Mouse (Mus musculus) forebrain, embryonic 10.5 days (tissue): ENCODE data around the gene Akap6. TPM values are rescaled to one million over a fixed set of nuclear protein-coding genes. Genes with fewer than 3 reads are reported as not detected.
"Not testable (repeated sequence)": the region's sequence is repeated elsewhere in the genome, so short reads cannot be mapped to it uniquely, and the experiment has no call there.

Source experiments
- DNase-seq: peaks from one replicate; pipeline ENCODE4 v3.0.0-alpha.2; 2017; ENCODE audit warnings: low spot score; ENCODE audit errors: extremely low spot score
- H3K27ac ChIP-seq: fragments of 300-500 bp; sonication (generic); 2 replicates; pipeline ENCODE4 v1.5.1; 2016; ENCODE audit warnings: mild to moderate bottlenecking
- H3K27me3 ChIP-seq: fragments of 300-500 bp; sonication (generic); 2 replicates; pipeline ENCODE4 v1.6.1; 2016; ENCODE audit warnings: mild to moderate bottlenecking; ENCODE audit not compliant: poor library complexity, severe bottlenecking
- H3K36me3 ChIP-seq: fragments of 300-500 bp; sonication (generic); replicated peaks from 2 replicates; pipeline ENCODE4 v1.6.1; 2016; ENCODE audit warnings: mild to moderate bottlenecking, moderate library complexity
- H3K4me1 ChIP-seq: fragments of 300-500 bp; sonication (generic); 2 replicates; pipeline ENCODE4 v1.6.1; 2016
- H3K4me3 ChIP-seq: fragments of 300-500 bp; sonication (generic); 2 replicates; pipeline ENCODE4 v1.5.1; 2016; ENCODE audit warnings: mild to moderate bottlenecking, moderate library complexity
- H3K9me3 ChIP-seq: fragments of 300-500 bp; sonication (generic); 2 replicates; pipeline ENCODE4 v1.6.1; 2016; ENCODE audit warnings: mild to moderate bottlenecking, moderate library complexity
- WGBS: fragments of 180-500 bp; shearing (Covaris S2); methylation state at CpG from one replicate; pipeline ENCODE4 v1.1.7; 2016; 5-methylcytosine and 5-hydroxymethylcytosine counted together
- polyA plus RNA-seq: library from polyadenylated mRNA; unstranded; fragments of >200 nt; fragmentation: Nextera tagmentation; extraction: Ambion mirVana; gene quantifications from 2 replicates; pipeline ENCODE4 v1.2.1, GENCODE M21; 2016

Akap6 gene
- polyA plus RNA-seq, 1 experiment from 2014 or later = 3.0 TPM

DNA sequence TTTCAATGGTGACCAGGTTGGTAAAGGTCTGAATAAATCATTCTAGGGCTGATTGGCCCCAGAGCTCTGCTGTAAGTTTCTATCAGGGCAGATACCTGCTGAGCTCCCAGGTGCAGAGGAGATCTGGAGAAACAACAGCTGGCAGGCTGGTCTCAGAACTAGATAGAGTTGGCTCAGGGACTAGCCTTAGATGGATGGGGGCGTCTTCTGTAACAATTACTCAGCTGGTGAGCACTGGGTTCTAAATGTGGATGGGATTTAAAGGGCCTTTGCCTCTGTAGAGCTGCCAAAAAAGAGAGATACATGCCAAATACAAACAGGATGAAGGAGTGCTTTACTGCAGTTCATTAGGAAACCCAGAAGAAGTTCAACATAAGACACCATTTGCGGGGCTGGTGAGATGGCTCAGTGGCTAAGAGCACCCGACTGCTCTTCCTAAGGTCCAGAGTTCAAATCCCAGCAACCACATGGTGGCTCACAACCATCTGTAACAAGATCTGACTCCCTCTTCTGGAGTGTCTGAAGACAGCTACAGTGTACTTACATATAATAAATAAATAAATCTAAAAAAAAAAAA lies 24.9 kb downstream of the Akap6 start:
- not testable (repeated sequence) for H3K27ac ChIP-seq, DNase-seq, H3K36me3 ChIP-seq, H3K27me3 ChIP-seq, H3K4me1 ChIP-seq, H3K9me3 ChIP-seq, H3K4me3 ChIP-seq
- WGBS = 69% methylated on average over 3 of the region's 3 CpGs

GRCm38 (mm10) chr12:52726434-52727231 lies 27.4 kb downstream of the Akap6 start:
- Histone ChIP-seq H3K27ac (no peak overlapping the region), H3K36me3 (no peaks in the 10 kb centered on the region), H3K4me3 (no peak overlapping the region), H3K27me3 (no peaks in the 10 kb centered on the region), H3K9me3 (no peaks in the 10 kb centered on the region), H3K4me1 (peaks cover 8% of the 10 kb centered on the region)
- DNase-seq = no peak
- WGBS = 66% methylated on average over 10 of the region's 10 CpGs

- DNase-seq = no peak
- H3K4me1 ChIP-seq = peaks cover 8% of the 10 kb centered on the region
- 85% methylated on average over 6 of the region's 6 CpGs for WGBS
Measured at GRCm38 (mm10) chr12:52729396-52729795, 30.2 kb downstream of the Akap6 start.

GRCm38 (mm10) chr12:52735161-52735560 lies 36.0 kb downstream of the Akap6 start:
- not testable (repeated sequence) for H3K27me3 ChIP-seq, H3K4me1 ChIP-seq, DNase-seq, H3K9me3 ChIP-seq, H3K4me3 ChIP-seq, H3K27ac ChIP-seq, H3K36me3 ChIP-seq
- 90% methylated on average over 8 of the region's 11 CpGs for WGBS

More at GRCm38 (mm10) chr12:52729396-52729795, 30.2 kb downstream of the Akap6 start:
- Histone ChIP-seq H3K4me3 (no peak overlapping the region), H3K36me3 (no peaks in the 10 kb centered on the region), H3K27me3 (no peaks in the 10 kb centered on the region), H3K27ac (no peak overlapping the region), H3K9me3 (no peaks in the 10 kb centered on the region)

DNA sequence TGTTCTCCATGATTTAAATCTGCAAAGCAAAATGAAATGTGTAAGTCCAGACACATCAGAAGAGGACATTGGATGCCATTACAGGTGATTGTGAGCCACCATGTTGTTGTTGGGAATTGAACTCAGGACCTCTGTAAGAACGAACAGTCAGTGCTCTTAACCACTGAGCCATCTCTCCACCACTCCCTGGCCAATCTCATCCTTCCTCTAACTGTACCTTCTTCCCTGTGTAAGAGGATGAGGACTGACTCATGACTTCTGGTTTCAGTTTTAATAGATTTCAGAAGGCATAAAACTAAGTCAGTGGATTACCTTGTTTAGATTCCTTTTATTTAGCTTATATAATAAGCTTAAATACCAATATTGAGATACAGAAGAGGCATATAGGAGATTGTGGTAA lies 38.0 kb downstream of the Akap6 start:
- Histone ChIP-seq H3K9me3 (no peaks in the 10 kb centered on the region), H3K4me3 (no peak overlapping the region), H3K4me1 (no peaks in the 10 kb centered on the region), H3K27me3 (no peaks in the 10 kb centered on the region), H3K36me3 (no peaks in the 10 kb centered on the region), H3K27ac (no peak overlapping the region)
- no peak for DNase-seq
- WGBS = 100% methylated on average over 1 of the region's 1 CpGs

- no peak overlapping the region for H3K4me3 ChIP-seq
- H3K9me3 ChIP-seq = no peaks in the 10 kb centered on the region
- H3K27ac ChIP-seq = no peak overlapping the region
- 86% methylated on average over 3 of the region's 3 CpGs for WGBS
- H3K4me1 ChIP-seq = peaks cover 3% of the 10 kb centered on the region; the same call in 1 of the 2 replicates
- no peaks in the 10 kb centered on the region for H3K36me3 ChIP-seq
- no peak for DNase-seq
- H3K27me3 ChIP-seq = no peaks in the 10 kb centered on the region
Measured at GRCm38 (mm10) chr12:52739326-52739725, 40.1 kb downstream of the Akap6 start.

DNA sequence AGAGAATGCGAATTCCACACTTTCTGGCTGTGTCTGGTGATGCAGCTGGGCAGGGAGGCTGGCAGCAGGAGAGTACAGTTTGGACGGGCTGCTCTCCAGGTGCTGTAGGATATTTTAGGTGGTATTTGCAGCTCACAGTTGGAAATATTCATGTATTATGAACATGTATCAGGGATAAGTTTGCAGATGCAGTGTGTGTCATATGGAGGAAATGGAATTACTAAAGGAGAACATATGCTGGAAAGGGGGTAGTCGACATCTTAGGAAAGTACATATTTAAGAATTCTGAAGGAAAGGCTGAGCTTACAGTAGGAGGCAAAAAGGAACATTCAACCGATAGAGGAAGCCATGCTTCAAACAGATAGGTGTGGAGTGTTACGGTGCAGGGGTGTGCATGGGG lies 42.6 kb downstream of the Akap6 start:
- Histone ChIP-seq H3K27me3 (no peaks in the 10 kb centered on the region), H3K27ac (no peak overlapping the region), H3K9me3 (no peaks in the 10 kb centered on the region; the same call in 1 of the 2 replicates), H3K4me1 (peaks cover 5% of the 10 kb centered on the region; the same call in 1 of the 2 replicates), H3K4me3 (no peak overlapping the region), H3K36me3 (no peaks in the 10 kb centered on the region)
- 92% methylated on average over 5 of the region's 5 CpGs for WGBS
- no peak for DNase-seq

GRCm38 (mm10) chr12:52750006-52750405 lies 50.8 kb downstream of the Akap6 start:
- H3K9me3 ChIP-seq = peaks cover 4% of the 10 kb centered on the region; the same call in 1 of the 2 replicates
- no peak overlapping the region for H3K27ac ChIP-seq
- 0 out of 2 replicates have a peak, but pooled peaks cover 2% of the 10 kb centered on the region for H3K4me1 ChIP-seq
- H3K36me3 ChIP-seq = no peaks in the 10 kb centered on the region; the same call in 1 of the 2 replicates
- H3K4me3 ChIP-seq = no peak overlapping the region
- DNase-seq = no peak
- peaks cover 14% of the 10 kb centered on the region; the same call in 1 of the 2 replicates for H3K27me3 ChIP-seq
- 49% methylated on average over 12 of the region's 12 CpGs for WGBS

DNA sequence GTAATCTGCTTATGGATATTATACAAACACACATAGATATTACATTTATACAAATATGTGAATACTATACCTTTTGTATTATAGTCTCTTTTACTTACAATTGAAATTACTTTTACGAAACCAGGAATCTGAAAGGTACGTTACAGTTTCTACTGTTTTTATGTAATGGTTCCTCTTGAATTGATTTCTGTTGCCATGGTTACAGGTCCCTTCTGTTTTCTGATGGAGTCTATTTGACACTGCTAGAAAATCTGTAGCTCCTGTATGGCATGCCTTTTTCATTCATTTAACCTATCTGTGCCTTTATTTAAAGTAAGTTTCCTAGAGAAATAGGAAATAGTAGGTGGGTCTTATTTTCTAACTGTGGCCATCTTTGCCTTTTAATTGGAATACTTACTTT lies 56.5 kb downstream of the Akap6 start:
- 93% methylated on average over 2 of the region's 2 CpGs for WGBS
- Histone ChIP-seq H3K27ac (no peak overlapping the region), H3K4me3 (no peak overlapping the region), H3K36me3 (no peaks in the 10 kb centered on the region), H3K27me3 (peaks cover 14% of the 10 kb centered on the region; the same call in 1 of the 2 replicates), H3K9me3 (no peaks in the 10 kb centered on the region), H3K4me1 (peaks cover 8% of the 10 kb centered on the region)
- no peak for DNase-seq

- Histone ChIP-seq H3K36me3 (no peaks in the 10 kb centered on the region), H3K9me3 (no peaks in the 10 kb centered on the region), H3K27ac (no peak overlapping the region), H3K27me3 (peaks cover 11% of the 10 kb centered on the region; the same call in 1 of the 2 replicates), H3K4me3 (no peak overlapping the region), H3K4me1 (peaks cover 8% of the 10 kb centered on the region)
- WGBS = 38% methylated on average over 4 of the region's 4 CpGs
- DNase-seq = no peak
Measured at GRCm38 (mm10) chr12:52757881-52758280, 58.7 kb downstream of the Akap6 start.

DNA sequence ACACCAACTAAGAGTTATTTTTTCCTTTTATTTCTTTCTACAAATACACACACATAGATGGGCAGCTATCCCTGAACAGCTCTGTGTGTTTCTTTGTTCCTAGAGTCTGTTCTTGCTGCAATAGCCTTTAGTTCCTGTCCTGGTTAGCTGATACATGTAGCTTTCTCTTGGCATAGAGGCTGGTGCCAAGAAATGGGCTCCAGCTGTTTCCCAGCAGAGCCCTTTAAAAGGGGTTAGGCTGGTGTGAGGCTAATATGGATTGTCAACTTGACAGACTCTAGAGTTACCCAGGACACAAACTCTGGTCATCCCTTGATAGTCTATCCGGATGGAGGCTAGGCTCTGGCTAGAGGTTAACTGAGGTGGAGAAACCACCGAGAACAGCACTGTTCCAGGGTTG lies 64.9 kb downstream of the Akap6 start:
- no peak overlapping the region for H3K4me3 ChIP-seq
- no peaks in the 10 kb centered on the region for H3K9me3 ChIP-seq
- 89% methylated on average over 2 of the region's 2 CpGs for WGBS
- H3K4me1 ChIP-seq = no peaks in the 10 kb centered on the region
- H3K27me3 ChIP-seq = no peaks in the 10 kb centered on the region
- H3K36me3 ChIP-seq = no peaks in the 10 kb centered on the region
- H3K27ac ChIP-seq = no peak overlapping the region
- no peak for DNase-seq

DNA sequence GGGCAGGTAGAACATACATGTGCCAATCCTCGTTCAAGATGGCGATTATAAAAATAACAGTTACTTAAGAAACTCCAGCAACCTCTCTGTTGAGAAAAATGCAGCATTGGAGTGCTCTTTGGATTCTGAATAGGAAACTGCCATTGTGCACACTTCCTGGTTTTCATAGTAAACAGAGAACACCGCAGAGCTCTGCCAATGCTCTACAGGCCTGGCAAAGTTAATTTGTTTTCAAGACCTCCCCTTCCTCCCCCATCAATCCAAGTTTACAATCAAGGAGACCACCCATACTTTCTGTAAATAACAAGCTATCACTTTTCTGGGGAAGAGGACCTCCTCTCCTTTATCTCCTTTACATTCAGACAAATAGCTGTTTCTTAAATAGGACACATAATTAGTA lies 65.6 kb downstream of the Akap6 start:
- 0 out of 2 replicates have a peak, but pooled peaks cover 5% of the 10 kb centered on the region for H3K4me1 ChIP-seq
- no peaks in the 10 kb centered on the region for H3K27me3 ChIP-seq
- H3K4me3 ChIP-seq = no peak overlapping the region
- H3K27ac ChIP-seq = no peak overlapping the region
- no peak for DNase-seq
- no peaks in the 10 kb centered on the region for H3K9me3 ChIP-seq
- WGBS = 89% methylated on average over 3 of the region's 3 CpGs
- no peaks in the 10 kb centered on the region for H3K36me3 ChIP-seq

GRCm38 (mm10) chr12:52769561-52769960 lies 70.4 kb downstream of the Akap6 start:
- DNase-seq = no peak
- Histone ChIP-seq H3K27ac (no peak overlapping the region), H3K27me3 (no peaks in the 10 kb centered on the region), H3K9me3 (no peaks in the 10 kb centered on the region), H3K4me3 (no peak overlapping the region), H3K4me1 (peaks cover 37% of the 10 kb centered on the region), H3K36me3 (no peaks in the 10 kb centered on the region)
- WGBS = 70% methylated on average over 3 of the region's 3 CpGs
